Mouse (Mus musculus): ENCODE measurements around the gene Maml3.

The Maml3 gene

GRCm38 (mm10) chr3:51745162-51745561 lies 359.7 kb downstream of the Maml3 start:
- no peak for DNase-seq (ENCODE audit: inconsistent ontology term)

GRCm38 (mm10) chr3:51744339-51744759 lies 360.5 kb downstream of the Maml3 start:
- no peak for DNase-seq (ENCODE audit: inconsistent ontology term)

GRCm38 (mm10) chr3:51742405-51742804 lies 362.5 kb downstream of the Maml3 start:
- no peak for DNase-seq (ENCODE audit: inconsistent ontology term)

GRCm38 (mm10) chr3:51741824-51742223 lies 363.1 kb downstream of the Maml3 start:
- no peak for DNase-seq (ENCODE audit: inconsistent ontology term)

- no peak for DNase-seq (ENCODE audit: inconsistent ontology term)
These were observed 365.1 kb downstream of the Maml3 start for GRCm38 (mm10) chr3:51739835-51740112.

GRCm38 (mm10) chr3:51739049-51739834 lies 365.6 kb downstream of the Maml3 start:
- peak; percentile 44 for DNase-seq (ENCODE audit: inconsistent ontology term)

GRCm38 (mm10) chr3:51733685-51734084 lies 371.2 kb downstream of the Maml3 start:
- DNase-seq (ENCODE audit: inconsistent ontology term) = no peak

GRCm38 (mm10) chr3:51731949-51732636 lies 372.8 kb downstream of the Maml3 start:
- no peak for DNase-seq (ENCODE audit: inconsistent ontology term)

- DNase-seq (ENCODE audit: inconsistent ontology term) = no peak
These were observed 374.2 kb downstream of the Maml3 start for GRCm38 (mm10) chr3:51730662-51731061.

GRCm38 (mm10) chr3:51729109-51729918 lies 375.6 kb downstream of the Maml3 start:
- no peak for DNase-seq (ENCODE audit: inconsistent ontology term)

- DNase-seq (ENCODE audit: inconsistent ontology term) = no peak
These were observed 376.4 kb downstream of the Maml3 start for GRCm38 (mm10) chr3:51728456-51728855.

GRCm38 (mm10) chr3:51727968-51728367 lies 376.9 kb downstream of the Maml3 start:
- DNase-seq (ENCODE audit: inconsistent ontology term) = no peak

- no peak for DNase-seq (ENCODE audit: inconsistent ontology term)
These were observed 377.4 kb downstream of the Maml3 start for GRCm38 (mm10) chr3:51727487-51727886.

GRCm38 (mm10) chr3:51726257-51726656 lies 378.6 kb downstream of the Maml3 start:
- no peak for DNase-seq (ENCODE audit: inconsistent ontology term)

- no peak for DNase-seq (ENCODE audit: inconsistent ontology term)
These were observed 384.9 kb downstream of the Maml3 start for GRCm38 (mm10) chr3:51719982-51720381.

- DNase-seq (ENCODE audit: inconsistent ontology term) = no peak
These were observed 385.5 kb downstream of the Maml3 start for GRCm38 (mm10) chr3:51719373-51719772.

GRCm38 (mm10) chr3:51717909-51718308 lies 387.0 kb downstream of the Maml3 start:
- no peak for DNase-seq (ENCODE audit: inconsistent ontology term)

GRCm38 (mm10) chr3:51717455-51717854 lies 387.4 kb downstream of the Maml3 start:
- DNase-seq (ENCODE audit: inconsistent ontology term) = no peak

GRCm38 (mm10) chr3:51714469-51714868 lies 390.4 kb downstream of the Maml3 start:
- no peak for DNase-seq (ENCODE audit: inconsistent ontology term)

- no peak for DNase-seq (ENCODE audit: inconsistent ontology term)
These were observed 391.6 kb downstream of the Maml3 start for GRCm38 (mm10) chr3:51713233-51713632.

- DNase-seq (ENCODE audit: inconsistent ontology term) = no peak
These were observed 392.5 kb downstream of the Maml3 start for GRCm38 (mm10) chr3:51712382-51712781.

GRCm38 (mm10) chr3:51708746-51709411 lies 396.0 kb downstream of the Maml3 start:
- DNase-seq (ENCODE audit: inconsistent ontology term) = peak; percentile 86

All from Muller cell, postnatal 12 days (primary cell).